Mouse (Mus musculus): ENCODE measurements around the gene Scgb2b18.
"Not testable (repeated sequence)": the region's sequence is repeated elsewhere in the genome, so short reads cannot be mapped to it uniquely, and the experiment has no call there.

The Scgb2b18 gene

GRCm38 (mm10) chr7:33173764-33174163, at the start of gene Scgb2b18:
TSS of gene Scgb2b18 (minus strand) at chr7:33173864.
- DNase-seq (ENCODE audit: low read depth in 1 of 2, low spot score in 2 of 2) = not testable (repeated sequence)

DNA sequence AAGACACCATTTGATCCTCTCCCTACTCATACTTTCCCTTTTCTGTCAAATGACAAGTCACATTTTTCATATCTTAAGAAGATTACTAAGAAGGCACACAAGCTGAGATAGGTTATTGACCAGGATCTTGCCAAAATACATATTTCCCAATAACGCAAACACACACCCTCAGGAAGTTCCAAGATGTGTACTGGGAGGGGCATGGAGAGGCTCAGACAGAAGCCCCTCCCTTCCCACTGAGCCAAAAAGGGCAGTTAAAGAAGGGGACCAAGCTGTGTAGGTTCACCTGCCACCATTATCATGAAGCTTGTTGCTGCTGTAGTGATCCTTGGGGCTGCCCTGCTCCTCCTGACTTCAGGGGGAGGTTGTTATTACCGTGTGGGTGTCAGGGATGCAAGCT, 11.6 kb upstream of the Scgb2b18 start, which contains the start of gene Scgb1b18:
Gene Scgb1b18, plus strand, starts transcription at position 301 of the 400 bp plus-strand sequence.
- not testable (repeated sequence) for DNase-seq (ENCODE audit: low read depth in 1 of 2, low spot score in 2 of 2)

Data from monocyte, adult 2 months (primary cell).